Mouse (Mus musculus) neural tube, embryonic 15.5 days (tissue): ENCODE measurements around the gene Tmem210. TPM values are rescaled to one million over a fixed set of nuclear protein-coding genes. Genes with fewer than 3 reads are reported as not detected.
"Not testable (repeated sequence)": the region's sequence is repeated elsewhere in the genome, so short reads cannot be mapped to it uniquely, and the experiment has no call there.

Experiments
- ATAC-seq: fragments of 200-750 bp; cut with Nextera tagmentation; 2 replicates; pipeline ENCODE4 v1.8.0; 2017; ENCODE audit warnings: mild to moderate bottlenecking, moderate TSS enrichment, moderate library complexity; ENCODE audit not compliant: low FRiP score
- H3K27ac ChIP-seq: fragments of 300-500 bp; sonication (generic); replicated peaks from 2 replicates; pipeline ENCODE4 v1.5.1; 2015; ENCODE audit warnings: mild to moderate bottlenecking, inconsistent platforms
- H3K27me3 ChIP-seq: fragments of 300-500 bp; sonication (generic); replicated peaks from 2 replicates; pipeline ENCODE4 v1.6.1; 2015; ENCODE audit warnings: inconsistent platforms
- H3K36me3 ChIP-seq: fragments of 300-500 bp; sonication (generic); 2 replicates; pipeline ENCODE4 v1.6.1; 2015; ENCODE audit warnings: inconsistent platforms
- H3K4me1 ChIP-seq: fragments of 300-500 bp; sonication (generic); 2 replicates; pipeline ENCODE4 v1.6.1; 2015; ENCODE audit warnings: inconsistent platforms
- H3K4me2 ChIP-seq: fragments of 300-500 bp; sonication (generic); 2 replicates; pipeline ENCODE4 v1.6.1; 2015; ENCODE audit warnings: inconsistent platforms, mild to moderate bottlenecking, moderate library complexity
- H3K4me3 ChIP-seq: fragments of 300-500 bp; sonication (generic); replicated peaks from 2 replicates; pipeline ENCODE4 v1.5.1; 2015; ENCODE audit warnings: mild to moderate bottlenecking, inconsistent platforms
- H3K9ac ChIP-seq: fragments of 300-500 bp; sonication (generic); replicated peaks from 2 replicates; pipeline ENCODE4 v1.6.1; 2015; ENCODE audit warnings: mild to moderate bottlenecking, inconsistent platforms
- H3K9me3 ChIP-seq: fragments of 300-500 bp; sonication (generic); replicated peaks from 2 replicates; pipeline ENCODE4 v1.6.1; 2016; ENCODE audit warnings: inconsistent platforms
- WGBS: fragments of 180-500 bp; shearing (Covaris S2); methylation state at CpG from one replicate; pipeline ENCODE4 v1.1.7; 2015; ENCODE audit warnings: mixed read lengths; 5-methylcytosine and 5-hydroxymethylcytosine counted together
- polyA plus RNA-seq: library from polyadenylated mRNA; unstranded; fragments of >200 nt; fragmentation: Nextera tagmentation; extraction: Ambion mirVana; gene quantifications from 2 replicates; pipeline ENCODE4 v1.2.1, GENCODE M21; 2015

Gene Tmem210
- polyA plus RNA-seq, 1 experiment from 2014 or later, result not detected

DNA sequence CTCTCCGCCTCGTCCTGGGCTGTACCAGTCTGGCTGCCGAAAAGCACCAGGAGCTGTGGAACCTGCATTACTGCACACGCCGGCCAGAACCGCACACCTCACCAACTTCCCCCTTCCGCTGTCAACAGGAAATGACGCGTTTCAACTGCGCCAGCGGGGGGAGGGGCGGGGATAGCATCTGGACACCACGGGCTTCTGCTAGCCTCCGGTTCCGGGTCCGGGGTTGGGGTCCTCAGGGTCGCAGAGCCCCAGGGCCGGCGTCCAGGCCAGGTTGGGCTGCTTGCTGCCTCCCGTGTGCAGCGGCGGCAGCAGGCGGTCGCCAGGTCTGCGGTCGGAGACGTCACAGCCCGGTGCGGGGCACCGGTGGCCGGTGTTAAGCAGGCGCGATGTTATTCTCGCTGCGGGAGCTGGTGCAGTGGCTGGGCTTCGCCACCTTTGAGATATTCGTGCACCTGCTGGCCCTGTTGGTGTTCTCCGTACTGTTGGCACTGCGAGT, 32.6 kb upstream of the Tmem210 start, which contains the start of gene Tmem203:
Gene Tmem203, plus strand, starts transcription at position 156 of the 496 bp plus-strand sequence.
- Histone ChIP-seq H3K9ac (peak within 1 kb of the TSS; percentile 96), H3K4me2 (peak within 1 kb of the TSS; percentile 95), H3K4me1 (peaks cover 29% of the 10 kb centered on the region), H3K4me3 (peak within 1 kb of the TSS; percentile 100), H3K27me3 (no peaks in the 10 kb centered on the region), H3K27ac (peak within 1 kb of the TSS; percentile 83), H3K9me3 (no peaks in the 10 kb centered on the region), H3K36me3 (peaks cover 25% of the 10 kb centered on the region)
- WGBS, result under 1% methylated on average over 38 of the region's 39 CpGs
- peak; percentile 93 for ATAC-seq

DNA sequence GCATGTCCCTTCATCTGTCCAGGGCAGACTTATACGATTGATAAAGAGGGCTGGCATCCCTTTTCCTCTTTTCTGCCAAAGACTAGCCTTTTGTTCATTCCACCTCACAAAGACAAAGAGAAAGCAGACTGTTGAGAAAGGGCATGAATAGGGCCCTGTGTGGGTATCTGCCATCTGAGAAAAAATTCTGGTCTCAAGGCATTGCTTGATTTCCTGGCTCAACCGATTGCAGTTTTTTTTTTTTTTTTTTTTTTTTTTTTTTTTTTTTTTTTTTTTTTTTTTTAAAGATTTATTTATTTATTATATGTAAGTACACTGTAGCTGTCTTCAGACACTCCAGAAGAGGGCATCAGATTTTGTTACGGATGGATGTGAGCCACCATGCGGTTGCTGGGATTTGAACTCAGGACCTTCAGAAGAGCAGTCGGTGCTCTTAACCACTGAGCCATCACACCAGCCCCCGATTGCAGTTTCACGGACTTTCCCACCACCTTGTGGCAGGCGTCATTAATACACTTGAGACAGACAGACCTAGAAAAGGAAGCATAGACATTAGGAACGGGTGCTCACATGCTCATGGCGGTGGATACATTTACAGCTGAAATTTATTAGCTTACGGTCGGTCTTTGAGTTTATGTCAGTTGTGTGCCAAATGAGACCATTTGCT, 31.4 kb upstream of the Tmem210 start:
- Histone ChIP-seq H3K9ac (peak overlapping the region; percentile 96), H3K4me2 (peak overlapping the region; percentile 95), H3K4me1 (peaks cover 30% of the 10 kb centered on the region), H3K36me3 (peaks cover 14% of the 10 kb centered on the region), H3K4me3 (peak overlapping the region; percentile 100)
- H3K27ac ChIP-seq, H3K9me3 ChIP-seq, ATAC-seq, H3K27me3 ChIP-seq: not testable (repeated sequence)
- 58% methylated on average over 12 of the region's 12 CpGs for WGBS

DNA sequence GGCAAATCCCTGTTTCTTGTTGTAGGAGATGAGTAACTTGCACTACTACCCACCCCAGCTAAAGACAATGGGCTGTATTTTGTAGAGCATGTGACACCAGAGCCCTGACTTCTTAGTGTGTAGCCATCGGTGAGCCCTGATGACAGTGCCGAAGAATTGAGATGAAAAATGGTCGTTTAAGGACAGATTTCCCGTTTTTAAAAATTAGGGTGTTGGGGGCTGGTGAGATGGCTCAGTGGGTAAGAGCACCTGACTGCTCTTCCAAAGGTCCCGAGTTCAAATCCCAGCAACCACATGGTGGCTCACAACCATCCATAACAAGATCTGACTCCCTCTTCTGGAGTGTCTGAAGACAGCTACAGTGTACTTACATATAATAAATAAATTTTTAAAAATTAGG, 30.7 kb upstream of the Tmem210 start:
- not testable (repeated sequence) for H3K36me3 ChIP-seq, H3K9me3 ChIP-seq, H3K27ac ChIP-seq, H3K4me3 ChIP-seq, H3K27me3 ChIP-seq, ATAC-seq, H3K9ac ChIP-seq
- H3K4me1 ChIP-seq, result peaks cover 36% of the 10 kb centered on the region
- peak overlapping the region; percentile 13; the same call in 1 of the 2 replicates for H3K4me2 ChIP-seq
- 88% methylated on average over 5 of the region's 5 CpGs for WGBS

DNA sequence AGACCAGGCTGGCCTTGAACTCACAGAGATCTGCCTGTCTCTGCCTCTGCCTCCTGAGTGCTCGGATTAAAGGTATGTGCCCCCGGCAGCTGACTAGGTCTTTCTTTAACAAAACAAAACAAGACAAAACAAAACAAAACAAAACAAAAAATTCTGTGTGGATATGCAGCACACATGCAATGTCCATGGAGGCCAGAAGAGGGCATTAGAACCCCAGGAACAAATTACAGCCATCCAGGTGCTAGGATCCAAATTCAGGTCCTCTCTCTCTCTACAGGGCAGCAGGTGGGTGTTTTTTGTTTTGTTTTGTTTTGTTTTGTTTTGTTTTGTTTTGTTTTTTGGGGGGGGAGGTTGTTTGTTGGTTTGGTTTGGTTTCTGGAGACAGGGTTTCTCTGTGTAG, 29.1 kb upstream of the Tmem210 start:
- H3K9me3 ChIP-seq, result no peaks in the 10 kb centered on the region
- H3K9ac ChIP-seq, result no peak overlapping the region
- 47% methylated on average over 2 of the region's 2 CpGs for WGBS
- no peak for ATAC-seq
- H3K36me3 ChIP-seq, result no peaks in the 10 kb centered on the region
- no peak overlapping the region for H3K27ac ChIP-seq
- H3K4me1 ChIP-seq, result peaks cover 46% of the 10 kb centered on the region
- H3K4me3 ChIP-seq, result no peak overlapping the region
- no peaks in the 10 kb centered on the region for H3K27me3 ChIP-seq
- H3K4me2 ChIP-seq, result no peak overlapping the region

DNA sequence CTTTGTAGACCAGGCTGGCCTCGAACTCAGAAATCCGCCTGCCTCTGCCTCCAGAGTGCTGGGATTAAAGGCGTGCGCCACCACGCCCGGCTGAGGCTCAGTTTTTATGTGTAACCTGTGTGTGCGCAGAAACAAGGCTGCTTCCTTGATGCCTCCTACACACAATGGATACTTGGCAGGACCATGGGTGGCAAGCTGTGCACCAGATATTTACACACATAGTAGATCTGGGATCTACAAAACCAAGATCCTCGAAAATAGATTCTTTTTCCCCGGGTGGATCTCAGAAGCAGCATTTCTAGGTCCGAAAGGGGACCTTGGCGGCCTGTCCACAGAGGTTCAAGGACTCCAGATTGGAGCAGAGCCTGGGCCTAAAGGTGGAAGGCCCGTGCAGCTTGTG, 26.1 kb upstream of the Tmem210 start:
- ATAC-seq, result peak; percentile 7; the same call in 1 of the 2 replicates
- Histone ChIP-seq H3K9me3 (no peaks in the 10 kb centered on the region), H3K4me1 (peaks cover 56% of the 10 kb centered on the region), H3K9ac (peak overlapping the region; percentile 45), H3K4me3 (peak overlapping the region; percentile 85), H3K4me2 (peak overlapping the region; percentile 100), H3K36me3 (no peaks in the 10 kb centered on the region), H3K27ac (peak overlapping the region; percentile 78), H3K27me3 (no peaks in the 10 kb centered on the region)
- WGBS, result 47% methylated on average over 12 of the region's 12 CpGs

DNA sequence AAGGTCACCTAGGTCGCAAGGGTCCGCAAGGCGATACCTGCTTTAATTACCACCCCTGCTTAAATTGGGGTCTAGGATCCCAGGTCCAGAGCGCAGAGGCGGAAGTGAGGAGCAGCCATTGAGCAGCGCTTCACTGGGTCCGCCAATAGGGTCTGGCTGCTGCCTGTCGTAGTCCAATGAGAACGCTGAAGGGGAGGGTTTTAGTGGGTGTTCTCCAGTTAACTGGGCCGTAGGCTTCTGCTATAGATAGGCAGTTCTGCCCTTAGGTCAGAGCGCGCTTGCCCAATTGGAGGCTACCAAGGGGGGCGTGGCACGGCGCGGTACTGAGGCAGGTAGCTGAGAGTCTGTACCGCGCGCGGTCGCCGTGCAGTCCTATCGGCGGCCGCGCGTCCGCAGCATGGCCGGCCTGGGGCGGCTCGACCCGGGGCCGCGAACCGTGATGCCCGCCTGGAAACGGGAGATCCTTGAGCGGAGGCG, 25.6 kb upstream of the Tmem210 start, which contains the start of gene Tprn:
Gene Tprn, plus strand, starts transcription at position 328 of the 477 bp plus-strand sequence.
- Histone ChIP-seq H3K9ac (peak within 1 kb of the TSS; percentile 78), H3K27ac (peak within 1 kb of the TSS; percentile 79), H3K27me3 (no peaks in the 10 kb centered on the region), H3K4me1 (peaks cover 56% of the 10 kb centered on the region), H3K4me3 (peak within 1 kb of the TSS; percentile 85), H3K36me3 (no peaks in the 10 kb centered on the region), H3K9me3 (no peaks in the 10 kb centered on the region), H3K4me2 (peak within 1 kb of the TSS; percentile 100)
- ATAC-seq, result peak; percentile 99
- WGBS, result under 1% methylated on average over 39 of the region's 39 CpGs

DNA sequence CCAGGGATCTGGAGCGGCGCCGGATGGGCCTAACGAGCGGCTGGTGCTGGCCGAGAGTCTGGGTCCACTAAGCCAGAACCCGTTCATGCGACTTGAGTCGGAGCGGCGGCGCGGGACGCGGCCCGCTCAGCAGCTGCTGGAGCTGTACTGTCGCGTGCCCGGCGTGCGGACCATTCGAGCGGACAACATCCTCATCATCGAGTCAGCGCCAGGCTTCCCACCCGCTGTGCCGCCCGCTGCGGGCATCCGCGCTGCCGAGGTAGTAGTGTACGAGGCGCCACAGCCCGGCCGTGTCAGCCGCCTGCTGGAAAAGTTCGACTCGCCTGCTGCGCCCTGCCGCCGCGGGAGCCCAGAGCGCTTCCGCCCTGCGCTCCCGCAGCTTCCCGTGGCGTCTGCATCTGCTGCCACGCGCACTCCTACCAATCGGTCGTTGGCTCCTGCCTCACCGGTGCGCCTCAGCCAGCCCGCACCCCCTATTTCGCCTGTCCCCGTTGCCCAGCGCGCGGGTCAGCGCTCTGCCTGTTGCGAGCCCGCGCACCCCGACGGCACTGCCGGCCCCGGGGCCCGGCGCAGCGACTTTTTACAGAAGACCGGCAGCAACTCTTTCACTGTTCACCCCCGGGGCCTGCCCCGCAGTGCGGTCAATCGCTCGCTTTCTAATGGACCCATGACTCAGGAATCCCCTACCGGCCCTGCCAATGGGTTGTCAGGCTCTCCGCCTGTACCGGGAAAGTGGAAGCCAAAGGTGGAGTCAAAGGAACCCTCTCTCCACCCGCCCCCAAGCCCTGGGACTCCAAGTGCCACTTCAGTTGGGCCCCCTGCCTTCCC, 24.9 kb upstream of the Tmem210 start:
- peaks cover 63% of the 10 kb centered on the region for H3K4me1 ChIP-seq
- under 1% methylated on average over 82 of the region's 82 CpGs for WGBS

DNA sequence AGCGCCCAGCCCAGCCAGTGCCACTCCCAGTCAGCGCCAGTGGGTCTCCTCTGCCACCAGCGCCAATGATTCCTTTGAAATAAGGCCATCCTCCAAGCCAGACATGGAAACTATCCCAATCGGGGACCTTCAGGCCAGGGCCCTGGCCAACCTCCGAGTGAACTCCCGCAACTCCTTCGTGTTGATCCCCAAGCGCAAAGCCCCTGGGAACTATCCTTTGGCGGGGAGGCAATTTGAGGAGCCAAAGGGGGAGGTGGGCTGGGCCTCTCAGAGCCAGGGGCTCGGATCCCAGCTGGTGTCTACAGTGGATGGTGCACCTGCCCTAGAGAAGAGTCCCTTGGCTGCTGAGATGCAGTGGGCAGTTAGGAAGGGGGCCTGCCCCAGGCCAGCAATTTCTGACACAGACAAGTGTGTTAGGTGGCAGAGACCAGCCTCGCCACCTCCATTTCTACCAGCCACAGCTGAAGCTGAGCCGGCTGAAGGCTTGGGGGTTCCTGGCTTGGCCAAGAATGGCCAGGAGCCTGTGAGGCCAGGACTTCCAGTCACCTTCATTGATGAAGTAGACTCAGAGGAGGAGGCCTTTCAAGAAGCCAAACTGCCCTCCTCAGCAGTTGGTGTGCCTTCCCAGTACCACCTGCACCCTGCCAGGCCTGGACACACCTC, 24.2 kb upstream of the Tmem210 start:
- ATAC-seq, result no peak
- H3K9ac ChIP-seq, result peak overlapping the region; percentile 78
- peak overlapping the region; percentile 85 for H3K4me3 ChIP-seq
- no peak overlapping the region for H3K27ac ChIP-seq
- WGBS, result 12% methylated on average over 12 of the region's 12 CpGs
- no peaks in the 10 kb centered on the region for H3K9me3 ChIP-seq
- H3K27me3 ChIP-seq, result no peaks in the 10 kb centered on the region
- H3K4me1 ChIP-seq, result peaks cover 61% of the 10 kb centered on the region
- peak overlapping the region; percentile 100 for H3K4me2 ChIP-seq
- H3K36me3 ChIP-seq, result 0 out of 2 replicates have a peak, but pooled peaks cover 5% of the 10 kb centered on the region

More for the DNA sequence above, 24.9 kb upstream of the Tmem210 start:
- Histone ChIP-seq H3K9ac (peak overlapping the region; percentile 78), H3K27ac (peak overlapping the region; percentile 79), H3K27me3 (no peaks in the 10 kb centered on the region), H3K36me3 (0 out of 2 replicates have a peak, but pooled peaks cover 3% of the 10 kb centered on the region), H3K4me3 (peak overlapping the region; percentile 85), H3K4me2 (peak overlapping the region; percentile 100), H3K9me3 (no peaks in the 10 kb centered on the region)
- ATAC-seq, result peak; percentile 33

DNA sequence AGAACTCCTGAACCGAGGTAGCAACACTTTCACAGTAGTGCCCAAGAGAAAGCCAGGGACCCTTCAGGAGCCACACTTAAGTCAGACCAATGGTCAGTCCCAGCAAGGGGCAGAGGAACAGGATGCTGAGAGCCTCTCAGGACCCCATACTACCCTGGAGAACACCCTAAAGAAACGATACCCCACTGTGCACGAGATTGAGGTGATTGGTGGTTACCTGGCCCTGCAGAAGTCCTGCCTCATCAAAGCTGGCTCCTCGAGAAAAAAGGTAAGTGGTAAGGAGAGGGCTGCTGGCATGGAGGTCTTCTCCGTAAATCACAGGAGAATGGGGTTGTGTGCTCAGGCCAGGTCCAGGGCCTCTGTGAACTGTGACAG, 23.7 kb upstream of the Tmem210 start:
- ATAC-seq, result no peak
- H3K4me1 ChIP-seq, result peaks cover 61% of the 10 kb centered on the region
- WGBS, result 73% methylated on average over 5 of the region's 5 CpGs
- H3K4me2 ChIP-seq, result peak overlapping the region; percentile 100
- H3K9me3 ChIP-seq, result no peaks in the 10 kb centered on the region
- H3K27me3 ChIP-seq, result no peaks in the 10 kb centered on the region
- H3K9ac ChIP-seq, result peak overlapping the region; percentile 78; the same call in 1 of the 2 replicates
- H3K4me3 ChIP-seq, result peak overlapping the region; percentile 85
- H3K27ac ChIP-seq, result no peak overlapping the region
- H3K36me3 ChIP-seq, result peaks cover 10% of the 10 kb centered on the region

DNA sequence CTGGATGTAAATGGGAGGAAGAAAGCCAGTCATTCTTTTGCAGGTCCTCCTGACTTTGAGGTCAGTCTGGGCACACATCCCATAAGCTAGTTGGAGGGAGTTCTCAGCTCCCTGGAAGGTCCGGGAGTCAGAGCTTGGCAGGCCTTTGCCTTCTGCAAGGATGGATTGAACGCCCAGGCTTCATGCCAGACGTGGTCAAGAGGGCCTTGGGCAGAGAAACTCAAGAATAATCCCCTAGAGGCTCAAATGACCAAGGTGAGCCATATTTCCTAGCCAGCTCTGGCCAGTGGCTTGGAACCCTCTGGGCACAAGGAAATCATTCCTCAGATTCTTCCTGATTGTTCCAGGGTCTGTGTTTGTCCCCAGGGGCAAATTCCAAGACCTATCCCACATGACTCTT, 23.1 kb upstream of the Tmem210 start:
- no peaks in the 10 kb centered on the region for H3K9me3 ChIP-seq
- peaks cover 61% of the 10 kb centered on the region for H3K4me1 ChIP-seq
- H3K36me3 ChIP-seq, result peaks cover 16% of the 10 kb centered on the region
- H3K9ac ChIP-seq, result peak overlapping the region; percentile 41; the same call in 1 of the 2 replicates
- peak overlapping the region; percentile 100 for H3K4me2 ChIP-seq
- H3K4me3 ChIP-seq, result peak overlapping the region; percentile 85
- H3K27me3 ChIP-seq, result no peaks in the 10 kb centered on the region
- ATAC-seq, result no peak
- no peak overlapping the region for H3K27ac ChIP-seq
- 64% methylated on average over 3 of the region's 3 CpGs for WGBS
